Mouse (Mus musculus): ENCODE measurements around the gene Esrrg.

The Esrrg gene

GRCm38 (mm10) chr1:187650786-187651687, 42.4 kb downstream of the Esrrg start:
- peak; percentile 22 for DNase-seq

- peak; percentile 50 for DNase-seq
Observed at GRCm38 (mm10) chr1:187651688-187652241, 43.2 kb downstream of the Esrrg start.

GRCm38 (mm10) chr1:187652445-187652844, 43.9 kb downstream of the Esrrg start:
- DNase-seq: peak; percentile 17

- DNase-seq: no peak
Observed at GRCm38 (mm10) chr1:187653390-187653789, 44.8 kb downstream of the Esrrg start.

- DNase-seq: no peak
Observed at GRCm38 (mm10) chr1:187660963-187661362, 52.4 kb downstream of the Esrrg start.

GRCm38 (mm10) chr1:187662083-187662609, 53.6 kb downstream of the Esrrg start:
- DNase-seq: no peak

GRCm38 (mm10) chr1:187663376-187663775, 54.8 kb downstream of the Esrrg start:
- no peak for DNase-seq

- DNase-seq: no peak
Observed at GRCm38 (mm10) chr1:187664261-187664660, 55.7 kb downstream of the Esrrg start.

- no peak for DNase-seq
Observed at GRCm38 (mm10) chr1:187665901-187666600, 57.5 kb downstream of the Esrrg start.

GRCm38 (mm10) chr1:187669746-187670145, 61.2 kb downstream of the Esrrg start:
- DNase-seq: no peak

- no peak for DNase-seq
Observed at GRCm38 (mm10) chr1:187672446-187672845, 63.9 kb downstream of the Esrrg start.

GRCm38 (mm10) chr1:187674771-187675186, 66.2 kb downstream of the Esrrg start:
- DNase-seq: no peak

GRCm38 (mm10) chr1:187676626-187677025, 68.0 kb downstream of the Esrrg start:
- DNase-seq: no peak

GRCm38 (mm10) chr1:187679246-187679645, 70.7 kb downstream of the Esrrg start:
- no peak for DNase-seq

GRCm38 (mm10) chr1:187684519-187684918, 75.9 kb downstream of the Esrrg start:
- no peak for DNase-seq

GRCm38 (mm10) chr1:187691846-187692525, 83.4 kb downstream of the Esrrg start:
- no peak for DNase-seq

- no peak for DNase-seq
Observed at GRCm38 (mm10) chr1:187694865-187695264, 86.3 kb downstream of the Esrrg start.

- no peak for DNase-seq
Observed at GRCm38 (mm10) chr1:187698201-187698600, 89.6 kb downstream of the Esrrg start.

GRCm38 (mm10) chr1:187700963-187701362, 92.4 kb downstream of the Esrrg start:
- DNase-seq: no peak

- no peak for DNase-seq
Observed at GRCm38 (mm10) chr1:187704921-187705320, 96.3 kb downstream of the Esrrg start.

- no peak for DNase-seq
Observed at GRCm38 (mm10) chr1:187705348-187705747, 96.8 kb downstream of the Esrrg start.

GRCm38 (mm10) chr1:187706046-187706445, 97.5 kb downstream of the Esrrg start:
- DNase-seq: no peak

GRCm38 (mm10) chr1:187707176-187707575, 98.6 kb downstream of the Esrrg start:
- no peak for DNase-seq
